Mouse (Mus musculus): ENCODE results near the gene Zfp706.

Gene Zfp706

DNA sequence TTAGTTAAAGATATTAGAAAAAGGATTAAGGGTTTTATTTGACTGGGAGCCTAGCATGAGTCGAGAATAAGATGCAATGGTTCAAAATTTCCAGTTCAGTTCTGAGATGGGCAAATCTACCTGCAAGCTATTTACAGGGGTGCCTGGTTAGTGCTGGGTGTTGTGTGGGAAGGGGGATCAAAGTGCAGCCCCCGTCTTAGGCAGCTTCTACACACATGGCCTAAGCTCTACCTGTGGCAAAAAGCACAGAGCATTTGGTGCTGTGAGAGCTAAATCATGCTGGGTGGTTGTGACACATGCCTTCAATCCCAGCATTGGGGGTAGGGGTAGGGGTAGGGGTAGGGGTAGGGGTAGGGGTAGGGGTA lies 32.3 kb downstream of the Zfp706 start:
- no peak for DNase-seq

GRCm38 (mm10) chr15:36974614-36975255 lies 32.8 kb downstream of the Zfp706 start:
- no peak for DNase-seq

GRCm38 (mm10) chr15:36973714-36974113 lies 33.9 kb downstream of the Zfp706 start:
- DNase-seq = no peak

- DNase-seq = no peak
These were observed 34.3 kb downstream of the Zfp706 start for GRCm38 (mm10) chr15:36973290-36973689.

GRCm38 (mm10) chr15:36969794-36970193 lies 37.8 kb downstream of the Zfp706 start:
- no peak for DNase-seq

GRCm38 (mm10) chr15:36968295-36968694 lies 39.3 kb downstream of the Zfp706 start:
- DNase-seq = no peak

GRCm38 (mm10) chr15:36967381-36968211 lies 40.0 kb downstream of the Zfp706 start:
- no peak for DNase-seq

GRCm38 (mm10) chr15:36966940-36967339 lies 40.6 kb downstream of the Zfp706 start:
- DNase-seq = no peak

GRCm38 (mm10) chr15:36966466-36966865 lies 41.1 kb downstream of the Zfp706 start:
- no peak for DNase-seq

DNA sequence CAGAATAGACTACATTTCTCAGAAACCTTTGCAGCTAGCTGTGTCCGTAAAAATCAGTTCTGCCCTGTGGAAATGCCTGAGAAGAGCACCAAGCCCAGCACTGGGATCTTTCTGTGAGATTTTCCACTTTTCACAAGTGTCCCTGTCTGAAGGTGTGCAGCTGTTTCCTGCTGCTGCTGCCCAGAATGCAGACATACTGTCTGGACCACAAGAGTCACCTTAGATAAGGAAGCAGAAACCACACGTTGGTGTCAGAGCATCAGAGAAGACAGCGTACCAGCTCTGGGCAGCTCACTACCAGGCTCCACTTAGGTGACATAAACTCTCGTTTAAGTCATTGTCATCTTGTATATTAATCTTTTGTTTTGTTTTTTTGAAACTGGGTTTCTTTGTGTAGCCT lies 41.8 kb downstream of the Zfp706 start:
- no peak for DNase-seq

- no peak for DNase-seq
These were observed 44.6 kb downstream of the Zfp706 start for GRCm38 (mm10) chr15:36962931-36963330.

- no peak for DNase-seq
These were observed 46.7 kb downstream of the Zfp706 start for GRCm38 (mm10) chr15:36960876-36961237.

DNA sequence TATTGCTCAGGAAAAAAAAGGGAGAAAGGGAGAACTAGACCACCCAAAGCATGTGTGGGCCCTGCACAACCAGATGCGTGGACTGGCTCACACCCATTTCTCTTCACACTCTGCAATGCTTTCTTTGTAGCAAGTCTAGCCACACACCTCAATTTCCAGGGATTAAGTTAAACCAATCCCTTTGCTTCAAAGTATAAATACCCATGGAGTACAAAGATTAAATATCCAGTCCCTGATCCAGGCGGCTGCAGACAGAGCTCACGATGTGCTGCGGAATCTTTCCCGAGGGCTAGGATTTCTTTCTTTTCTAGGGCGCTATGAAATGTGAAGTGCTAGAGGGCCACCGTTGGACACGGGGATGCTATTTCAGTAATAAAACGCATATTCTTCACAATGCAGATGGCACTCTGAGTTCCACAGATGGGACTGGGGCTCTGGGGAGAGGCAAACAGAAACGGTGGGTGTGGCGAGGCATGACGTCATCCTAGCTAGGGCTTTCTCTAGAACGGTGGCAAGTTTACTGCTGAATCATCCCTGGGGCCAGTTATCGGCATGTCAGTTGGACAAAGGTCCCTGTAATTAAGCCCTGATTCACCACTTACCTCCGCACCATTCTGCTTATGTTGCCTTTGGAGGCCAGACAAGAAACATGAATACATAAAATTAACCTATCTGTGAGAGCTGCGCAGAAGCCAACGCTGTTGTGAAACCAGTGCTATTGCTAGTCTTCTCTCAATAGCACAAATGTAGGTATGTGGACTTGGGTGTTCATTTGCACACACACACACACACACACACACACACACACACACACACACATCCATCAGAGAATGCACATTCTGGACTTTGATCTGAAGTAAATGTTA lies 47.3 kb downstream of the Zfp706 start:
- DNase-seq = peak; percentile 72

DNA sequence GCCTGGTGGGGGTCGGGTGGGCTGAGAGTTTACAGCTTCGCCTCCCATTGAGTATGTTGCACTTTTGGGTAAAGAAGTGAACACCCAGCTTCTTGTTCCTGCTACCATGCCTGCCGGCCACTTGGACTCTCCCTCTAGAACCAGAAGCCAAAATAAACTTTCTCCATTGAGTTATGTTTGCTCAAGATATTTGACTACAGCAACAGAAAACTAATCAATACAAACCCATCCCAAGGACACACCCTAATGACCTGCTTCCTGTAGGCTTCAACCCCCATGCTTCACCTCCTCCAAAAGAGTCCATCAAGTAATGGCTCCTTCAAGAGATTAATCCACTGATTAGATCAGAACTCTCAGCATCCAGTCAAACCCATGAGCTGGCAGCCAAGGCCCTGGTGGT lies 51.4 kb downstream of the Zfp706 start:
- no peak for DNase-seq

DNA sequence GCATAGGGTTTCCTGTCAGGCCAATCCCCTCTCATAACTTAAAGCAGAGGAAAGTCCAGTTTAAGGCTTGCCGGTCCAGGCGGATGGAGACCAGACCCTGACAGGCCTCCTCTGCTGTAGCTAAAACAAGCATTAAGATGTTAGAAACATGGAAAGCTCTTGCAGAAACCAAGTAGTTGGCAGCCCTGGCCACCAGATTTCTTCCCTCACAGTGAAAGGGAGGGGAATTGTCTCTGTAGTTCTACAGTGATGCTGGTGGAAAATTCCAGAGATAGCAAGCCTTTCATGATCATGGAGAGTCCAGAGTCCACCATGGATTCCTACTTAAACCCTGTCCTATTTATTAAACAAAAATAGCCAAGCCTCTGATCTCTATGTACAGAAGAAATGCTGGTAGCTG lies 57.3 kb downstream of the Zfp706 start:
- no peak for DNase-seq

DNA sequence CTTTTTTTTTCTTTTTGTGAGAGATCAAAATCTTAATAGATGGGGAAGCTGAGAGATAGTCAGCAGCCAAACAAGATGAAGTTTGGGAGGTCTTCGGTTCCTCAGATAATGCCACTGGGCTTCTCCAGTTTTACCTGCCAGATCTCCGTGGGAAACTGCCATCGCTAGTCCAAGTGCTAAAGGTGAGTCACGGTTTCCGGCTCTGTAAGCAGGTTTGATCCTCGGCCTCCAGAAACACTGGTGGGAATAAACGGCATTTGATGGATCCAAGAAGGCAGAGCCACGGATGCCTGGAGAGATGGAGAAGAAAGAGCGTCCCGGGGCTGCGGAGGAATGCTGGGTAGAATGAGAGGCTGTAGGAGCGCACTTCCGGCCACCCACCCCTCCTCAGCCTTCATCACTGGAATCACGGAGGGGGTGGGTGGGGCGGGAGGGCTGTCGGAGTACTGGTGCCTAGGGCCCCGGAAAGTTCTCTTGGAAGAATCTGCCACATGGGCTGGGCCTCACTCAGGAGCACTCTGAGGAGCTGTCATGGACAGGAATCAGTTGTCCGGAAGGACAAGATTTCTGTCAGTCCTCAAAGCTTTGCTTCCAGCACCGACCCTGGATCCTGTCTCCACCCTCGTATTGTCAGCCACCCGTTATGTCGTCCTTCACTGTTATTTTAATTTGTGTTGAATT lies 58.6 kb downstream of the Zfp706 start:
- no peak for DNase-seq

Measured in kidney, adult 9 months (tissue).